Mouse (Mus musculus): ENCODE results near the gene Tm4sf1. TPM values are rescaled to one million over a fixed set of nuclear protein-coding genes. Genes with fewer than 3 reads are reported as not detected.
A peak's percentile ranks its signal among the peaks of the same experiment; 100 is the strongest.

Tm4sf1 gene
- polyA plus RNA-seq, 1 experiment: 119 TPM

- Histone ChIP-seq H3K36me3 (ENCODE audit: control insufficient read depth, insufficient read depth) (no peaks in the 10 kb centered on the region), H3K4me2 (ENCODE audit: low read depth) (peak overlapping the region; percentile 58), H3ac (ENCODE audit: control insufficient read depth, insufficient read length) (no peak overlapping the region), H3K4me3 (no peak overlapping the region), H3K27me3 (ENCODE audit: control insufficient read depth, insufficient read depth, insufficient read length) (no peaks in the 10 kb centered on the region), H3K79me2 (ENCODE audit: control insufficient read depth, insufficient read depth) (no peaks in the 10 kb centered on the region)
- TF ChIP-seq MYOG (IDR thresholded peaks at IDR 0.05; ENCODE audit: control insufficient read depth in 1 of 3, insufficient read depth in 1 of 3, insufficient read length in 2 of 3, low read depth in 2 of 3): no peak
- TF ChIP-seq MAX (IDR thresholded peaks at IDR 0.05; ENCODE audit: low read depth): no peak
- no peak for TF ChIP-seq POLR2AphosphoS2 (IDR thresholded peaks at IDR 0.05; ENCODE audit: insufficient read length, low read depth)
- TF ChIP-seq CEBPB (IDR thresholded peaks at IDR 0.05; ENCODE audit: insufficient read depth, poor library complexity, severe bottlenecking): no peak
- no peak for TF ChIP-seq USF1 (IDR thresholded peaks at IDR 0.05; ENCODE audit: low read depth)
- no peak for TF ChIP-seq SRF (IDR thresholded peaks at IDR 0.05; ENCODE audit: control insufficient read depth, insufficient read length, low read depth)
- TF ChIP-seq TCF12 (IDR thresholded peaks at IDR 0.05; ENCODE audit: insufficient read depth, poor library complexity, severe bottlenecking): no peak
- TF ChIP-seq POLR2A (IDR thresholded peaks at IDR 0.05; ENCODE audit: insufficient read length, low read depth): no peak
- no peak for TF ChIP-seq REST (IDR thresholded peaks at IDR 0.05; ENCODE audit: insufficient read depth, insufficient read length)
- TF ChIP-seq E2F4 (IDR thresholded peaks at IDR 0.05; ENCODE audit: insufficient read depth): no peak
- no peak for TF ChIP-seq TCF3 (IDR thresholded peaks at IDR 0.05; ENCODE audit: insufficient read length, low read depth)
- TF ChIP-seq MYOD1 (IDR thresholded peaks at IDR 0.05; ENCODE audit: control insufficient read depth in 1 of 3, insufficient read length in 2 of 3, low read depth in 2 of 3): no peak
Measured at GRCm38 (mm10) chr3:57277453-57277852, 24.3 kb downstream of the Tm4sf1 start.

GRCm38 (mm10) chr3:57276821-57277220, 25.0 kb downstream of the Tm4sf1 start:
- peak overlapping the region; percentile 58 for H3K4me2 ChIP-seq (ENCODE audit: low read depth)
- no peak for TF ChIP-seq MAX (IDR thresholded peaks at IDR 0.05; ENCODE audit: low read depth)
- no peak for TF ChIP-seq SRF (IDR thresholded peaks at IDR 0.05; ENCODE audit: control insufficient read depth, insufficient read length, low read depth)
- no peak for TF ChIP-seq POLR2A (IDR thresholded peaks at IDR 0.05; ENCODE audit: insufficient read length, low read depth)
- no peak for TF ChIP-seq MYOD1 (IDR thresholded peaks at IDR 0.05; ENCODE audit: control insufficient read depth in 1 of 3, insufficient read length in 2 of 3, low read depth in 2 of 3)
- no peak for TF ChIP-seq CEBPB (IDR thresholded peaks at IDR 0.05; ENCODE audit: insufficient read depth, poor library complexity, severe bottlenecking)
- TF ChIP-seq USF1 (IDR thresholded peaks at IDR 0.05; ENCODE audit: low read depth): no peak
- TF ChIP-seq TCF12 (IDR thresholded peaks at IDR 0.05; ENCODE audit: insufficient read depth, poor library complexity, severe bottlenecking): no peak
- TF ChIP-seq TCF3 (IDR thresholded peaks at IDR 0.05; ENCODE audit: insufficient read length, low read depth): no peak
- TF ChIP-seq REST (IDR thresholded peaks at IDR 0.05; ENCODE audit: insufficient read depth, insufficient read length): no peak
- no peak for TF ChIP-seq E2F4 (IDR thresholded peaks at IDR 0.05; ENCODE audit: insufficient read depth)
- H3K27me3 ChIP-seq (ENCODE audit: control insufficient read depth, insufficient read depth, insufficient read length): no peaks in the 10 kb centered on the region
- H3ac ChIP-seq (ENCODE audit: control insufficient read depth, insufficient read length): no peak overlapping the region
- H3K4me3 ChIP-seq: no peak overlapping the region
- H3K36me3 ChIP-seq (ENCODE audit: control insufficient read depth, insufficient read depth): no peaks in the 10 kb centered on the region
- H3K79me2 ChIP-seq (ENCODE audit: control insufficient read depth, insufficient read depth): no peaks in the 10 kb centered on the region

- no peak overlapping the region for H3ac ChIP-seq (ENCODE audit: control insufficient read depth, insufficient read length)
- no peak for TF ChIP-seq TCF12 (IDR thresholded peaks at IDR 0.05; ENCODE audit: insufficient read depth, poor library complexity, severe bottlenecking)
- no peak for TF ChIP-seq CEBPB (IDR thresholded peaks at IDR 0.05; ENCODE audit: insufficient read depth, poor library complexity, severe bottlenecking)
Measured at GRCm38 (mm10) chr3:57268994-57269393, 32.8 kb downstream of the Tm4sf1 start.

GRCm38 (mm10) chr3:57267559-57268173, 34.1 kb downstream of the Tm4sf1 start:
- Histone ChIP-seq H3K4me2 (ENCODE audit: low read depth) (no peak overlapping the region), H3K36me3 (ENCODE audit: control insufficient read depth, insufficient read depth) (no peaks in the 10 kb centered on the region), H3K27me3 (ENCODE audit: control insufficient read depth, insufficient read depth, insufficient read length) (no peaks in the 10 kb centered on the region), H3K79me2 (ENCODE audit: control insufficient read depth, insufficient read depth) (no peaks in the 10 kb centered on the region), H3K4me3 (no peak overlapping the region), H3ac (ENCODE audit: control insufficient read depth, insufficient read length) (no peak overlapping the region)
- TF ChIP-seq CEBPB (IDR thresholded peaks at IDR 0.05; ENCODE audit: insufficient read depth, poor library complexity, severe bottlenecking) (no peak), TCF12 (IDR thresholded peaks at IDR 0.05; ENCODE audit: insufficient read depth, poor library complexity, severe bottlenecking) (no peak), MYOG (IDR thresholded peaks at IDR 0.05; ENCODE audit: control insufficient read depth in 1 of 3, insufficient read depth in 1 of 3, insufficient read length in 2 of 3, low read depth in 2 of 3) (no peak), POLR2A (IDR thresholded peaks at IDR 0.05; ENCODE audit: insufficient read length, low read depth) (no peak), E2F4 (IDR thresholded peaks at IDR 0.05; ENCODE audit: insufficient read depth) (no peak), USF1 (IDR thresholded peaks at IDR 0.05; ENCODE audit: low read depth) (no peak), TCF3 (IDR thresholded peaks at IDR 0.05; ENCODE audit: insufficient read length, low read depth) (no peak), SRF (IDR thresholded peaks at IDR 0.05; ENCODE audit: control insufficient read depth, insufficient read length, low read depth) (no peak), POLR2AphosphoS2 (IDR thresholded peaks at IDR 0.05; ENCODE audit: insufficient read length, low read depth) (no peak), REST (IDR thresholded peaks at IDR 0.05; ENCODE audit: insufficient read depth, insufficient read length) (no peak), MYOD1 (IDR thresholded peaks at IDR 0.05; ENCODE audit: control insufficient read depth in 1 of 3, insufficient read length in 2 of 3, low read depth in 2 of 3) (no peak), MAX (IDR thresholded peaks at IDR 0.05; ENCODE audit: low read depth) (no peak)

More at GRCm38 (mm10) chr3:57268994-57269393, 32.8 kb downstream of the Tm4sf1 start:
- Histone ChIP-seq H3K27me3 (ENCODE audit: control insufficient read depth, insufficient read depth, insufficient read length) (no peaks in the 10 kb centered on the region), H3K36me3 (ENCODE audit: control insufficient read depth, insufficient read depth) (no peaks in the 10 kb centered on the region), H3K79me2 (ENCODE audit: control insufficient read depth, insufficient read depth) (no peaks in the 10 kb centered on the region), H3K4me3 (no peak overlapping the region), H3K4me2 (ENCODE audit: low read depth) (no peak overlapping the region)

GRCm38 (mm10) chr3:57253041-57253440, 48.7 kb downstream of the Tm4sf1 start:
- Histone ChIP-seq H3K4me2 (ENCODE audit: low read depth) (peak overlapping the region; percentile 40), H3K36me3 (ENCODE audit: control insufficient read depth, insufficient read depth) (no peaks in the 10 kb centered on the region), H3K27me3 (ENCODE audit: control insufficient read depth, insufficient read depth, insufficient read length) (no peaks in the 10 kb centered on the region), H3K79me2 (ENCODE audit: control insufficient read depth, insufficient read depth) (no peaks in the 10 kb centered on the region), H3K4me3 (no peak overlapping the region), H3ac (ENCODE audit: control insufficient read depth, insufficient read length) (no peak overlapping the region)
- TF ChIP-seq USF1 (IDR thresholded peaks at IDR 0.05; ENCODE audit: low read depth) (no peak), MAX (IDR thresholded peaks at IDR 0.05; ENCODE audit: low read depth) (no peak), MYOD1 (IDR thresholded peaks at IDR 0.05; ENCODE audit: control insufficient read depth in 1 of 3, insufficient read length in 2 of 3, low read depth in 2 of 3) (no peak), TCF12 (IDR thresholded peaks at IDR 0.05; ENCODE audit: insufficient read depth, poor library complexity, severe bottlenecking) (no peak), SRF (IDR thresholded peaks at IDR 0.05; ENCODE audit: control insufficient read depth, insufficient read length, low read depth) (no peak), POLR2A (IDR thresholded peaks at IDR 0.05; ENCODE audit: insufficient read length, low read depth) (no peak), REST (IDR thresholded peaks at IDR 0.05; ENCODE audit: insufficient read depth, insufficient read length) (no peak), MYOG (IDR thresholded peaks at IDR 0.05; ENCODE audit: control insufficient read depth in 1 of 3, insufficient read depth in 1 of 3, insufficient read length in 2 of 3, low read depth in 2 of 3) (no peak), CEBPB (IDR thresholded peaks at IDR 0.05; ENCODE audit: insufficient read depth, poor library complexity, severe bottlenecking) (no peak), E2F4 (IDR thresholded peaks at IDR 0.05; ENCODE audit: insufficient read depth) (no peak), TCF3 (IDR thresholded peaks at IDR 0.05; ENCODE audit: insufficient read length, low read depth) (no peak), POLR2AphosphoS2 (IDR thresholded peaks at IDR 0.05; ENCODE audit: insufficient read length, low read depth) (no peak)
